Mouse (Mus musculus) ES-Bruce4 (cell line): Measurements from ENCODE around the gene Gm21750.

Experiments used
- CTCF ChIP-seq: IDR thresholded peaks from one replicate; pipeline ENCODE4 v1.8.1; 2011; ENCODE audit warnings: low read depth, low read length
- POLR2A ChIP-seq: IDR thresholded peaks from one replicate; pipeline ENCODE4 v1.8.1; 2011; ENCODE audit warnings: low read length; ENCODE audit not compliant: insufficient read depth

DNA sequence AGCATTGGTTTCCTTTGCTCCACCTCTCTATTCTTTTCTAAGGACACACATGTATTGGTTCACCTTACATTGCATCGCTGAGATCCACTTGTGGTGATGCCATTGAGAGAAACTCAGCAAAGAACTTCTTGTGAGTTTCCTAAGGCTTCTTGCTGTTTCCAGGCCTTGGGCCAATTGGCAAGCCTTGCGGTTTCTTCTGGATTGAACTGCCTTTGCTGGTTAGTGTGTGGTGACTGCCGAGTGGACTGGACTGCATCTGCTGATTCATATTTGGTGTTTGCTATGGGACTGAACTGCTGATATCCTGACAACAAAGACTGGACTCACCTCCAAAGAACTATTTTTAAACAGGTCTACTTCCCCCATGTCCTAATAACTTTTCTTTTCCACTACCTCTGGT, 26.7 kb upstream of the Gm21750 start:
- no peak for TF ChIP-seq POLR2A
- no peak for TF ChIP-seq CTCF
